Mouse (Mus musculus) C2C12 (cell line): ENCODE measurements around the gene Dcdc2c.

Experiments used
- CEBPB ChIP-seq: IDR thresholded peaks from one replicate; pipeline ENCODE4 v1.6.1; 2011; ENCODE audit warnings: low read depth, mild to moderate bottlenecking, control low read depth, moderate library complexity
- CTCF ChIP-seq: IDR thresholded peaks from one replicate; pipeline ENCODE4 v1.5.1; 2011; ENCODE audit not compliant: control insufficient read depth, insufficient read depth, insufficient read length
- MAX ChIP-seq: IDR thresholded peaks from one replicate; pipeline ENCODE4 v1.6.1; 2011; ENCODE audit warnings: mild to moderate bottlenecking, control low read depth

DNA sequence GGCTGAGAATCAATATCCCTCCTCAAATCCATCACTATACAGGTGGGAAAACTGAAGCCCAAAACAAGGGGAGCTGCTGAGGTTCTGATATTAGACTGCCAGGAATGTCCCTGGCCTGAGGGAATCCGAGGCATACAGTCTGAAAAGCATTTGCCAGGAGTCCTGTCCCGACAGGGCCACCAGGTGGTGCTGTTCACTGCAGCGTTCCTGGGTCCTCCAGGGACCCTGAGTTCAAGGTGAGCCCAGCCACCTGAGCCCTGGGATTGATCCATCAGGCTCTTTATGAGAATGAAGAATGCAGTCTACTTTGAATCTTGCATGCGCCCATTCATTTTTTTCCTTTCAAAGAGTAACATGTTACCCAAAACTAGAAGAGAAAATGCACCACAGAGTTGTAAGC lies 26.9 kb upstream of the Dcdc2c start:
- TF ChIP-seq CTCF (peak; percentile 42), CEBPB (no peak), MAX (no peak)
